Mouse (Mus musculus): ENCODE measurements around the gene Psma3.

- no peak for TF ChIP-seq CTCF (IDR thresholded peaks at IDR 0.05; ENCODE audit: insufficient read depth, low read length)
- TF ChIP-seq POLR2A (IDR thresholded peaks at IDR 0.05; ENCODE audit: borderline replicate concordance, extremely low read depth, low read depth, low read length), result no peak
Observed at GRCm38 (mm10) chr12:71009769-71010168, 35.3 kb downstream of the Psma3 start.
